In the genomic region with DNA sequence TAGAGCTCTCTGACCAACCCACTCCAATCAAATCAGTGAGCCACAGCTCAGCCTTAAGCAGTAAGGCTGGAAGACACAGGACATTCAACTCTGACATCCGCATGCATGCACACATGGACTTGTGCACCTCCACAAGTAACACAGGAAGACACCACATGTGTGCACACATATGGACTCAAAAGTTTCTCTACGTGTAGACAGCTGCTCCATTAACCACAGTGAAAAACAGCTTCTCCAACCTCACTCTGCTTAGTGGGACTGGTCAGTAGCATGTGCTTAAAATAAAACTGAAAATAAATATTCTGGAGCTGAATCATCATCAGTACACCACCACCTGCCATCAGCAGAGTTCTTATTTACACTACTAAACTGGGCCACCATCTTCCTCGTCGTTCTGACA, we compare ENCODE assay signal across 16 mouse cellular contexts.
"Had no signal": no experiment of that assay in that cellular context is flagged by ENCODE, and none has a peak within 500 bp of the region (broad histone marks: within the 10 kb centered on the region; RNA-seq: fewer than 3 reads in every experiment).

No protein-coding gene starts in this region.

- H3K27ac ChIP-seq: lung, embryonic 15.5 days; midbrain, embryonic 10.5 days; midbrain, embryonic 12.5 days; neural tube, embryonic 12.5 days; stomach, embryonic 15.5 days; stomach, postnatal 0 days had no signal

- H3K27me3 ChIP-seq: lung, embryonic 15.5 days; midbrain, embryonic 12.5 days; neural tube, embryonic 12.5 days; stomach, embryonic 15.5 days had no signal

- H3K36me3 ChIP-seq: lung, embryonic 15.5 days; midbrain, embryonic 10.5 days; midbrain, embryonic 12.5 days; neural tube, embryonic 12.5 days; stomach, embryonic 15.5 days had no signal

- DNase-seq: liver, postnatal 0 days; lung, adult 2 months; lung, postnatal 10 days; lung, postnatal 4 days; midbrain, embryonic 14.5 days; right cerebral cortex, postnatal 14 days; thymus, adult 2 months; thymus, postnatal 25 days; thymus, postnatal 4 days had no signal

- H3K4me3 ChIP-seq: lung, embryonic 15.5 days; midbrain, embryonic 10.5 days; midbrain, embryonic 12.5 days; neural tube, embryonic 12.5 days; stomach, embryonic 15.5 days had no signal

- ATAC-seq: liver, postnatal 0 days; midbrain, embryonic 16.5 days had no signal

- H3K4me1 ChIP-seq: lung, embryonic 15.5 days; midbrain, embryonic 10.5 days; midbrain, embryonic 12.5 days; neural tube, embryonic 12.5 days; stomach, embryonic 15.5 days had no signal

- H3K9ac ChIP-seq: liver, postnatal 0 days; lung, embryonic 15.5 days; midbrain, embryonic 12.5 days; neural tube, embryonic 12.5 days; stomach, embryonic 15.5 days had no signal

- H3K4me2 ChIP-seq: lung, embryonic 15.5 days; midbrain, embryonic 12.5 days; neural tube, embryonic 12.5 days; stomach, embryonic 15.5 days had no signal

- H3K9me3 ChIP-seq: lung, embryonic 15.5 days; midbrain, embryonic 10.5 days; midbrain, embryonic 12.5 days; neural tube, embryonic 12.5 days; stomach, embryonic 15.5 days had no signal
